Mouse (Mus musculus) cerebellum, postnatal 10 days (tissue): ENCODE data around the gene Svop.
A peak's percentile ranks its signal among the peaks of the same experiment; 100 is the strongest.

ENCODE experiments used
- DNase-seq, 2 experiments: peaks; one replicate each; pipeline ENCODE4 v3.0.0; 2021; ENCODE audit warnings: mixed read lengths in 2 of 2

Gene Svop

DNA sequence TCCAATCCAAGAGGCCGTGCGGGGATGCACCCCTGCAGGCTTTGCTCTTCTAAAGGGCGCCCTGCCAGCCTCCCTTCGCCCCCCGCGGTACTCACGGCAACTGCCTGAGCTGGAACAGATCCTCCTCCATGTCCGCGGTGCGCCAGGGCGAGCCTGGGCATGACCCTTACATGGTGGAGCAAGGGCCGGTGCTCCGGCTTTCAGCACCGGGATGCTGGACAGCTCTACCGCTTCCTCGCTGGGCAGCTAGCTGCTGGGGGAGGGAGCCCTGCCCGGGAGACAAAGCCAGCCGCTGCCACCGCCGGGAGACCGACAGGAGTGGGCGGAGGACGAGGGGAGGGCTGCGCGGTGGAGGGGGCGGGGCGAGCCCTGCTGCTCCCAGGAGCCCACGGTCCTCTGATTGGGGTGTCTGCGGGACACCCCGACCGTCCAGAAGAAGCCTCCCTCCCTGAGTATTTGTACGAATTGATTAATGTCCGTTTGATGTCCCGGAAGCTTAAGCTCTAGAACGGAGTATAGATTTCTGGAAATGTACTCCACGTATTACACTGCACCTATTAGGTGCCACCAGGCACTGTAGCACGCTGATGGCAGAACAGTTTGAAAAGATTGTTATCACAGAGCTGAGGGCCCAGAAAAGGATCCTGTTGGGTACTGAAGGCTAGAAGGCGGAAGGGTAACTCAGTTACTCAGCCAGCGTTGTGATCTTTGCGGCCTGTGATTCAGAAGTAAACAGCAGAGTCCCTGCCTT lies at the start of gene Svop:
Svop (minus strand) TSS at position 514 of the 751 bp plus-strand sequence.
- peak; percentile 90 to 91 for DNase-seq

GRCm38 (mm10) chr5:114139175-114139574 lies 47.8 kb upstream of the Svop start:
- peak; percentile 86 to 88 for DNase-seq

GRCm38 (mm10) chr5:114138277-114139164 lies 47.2 kb upstream of the Svop start:
- peak; percentile 31 to 40 for DNase-seq

GRCm38 (mm10) chr5:114137481-114138276 lies 46.3 kb upstream of the Svop start:
- peak; percentile 31 to 47 for DNase-seq

DNA sequence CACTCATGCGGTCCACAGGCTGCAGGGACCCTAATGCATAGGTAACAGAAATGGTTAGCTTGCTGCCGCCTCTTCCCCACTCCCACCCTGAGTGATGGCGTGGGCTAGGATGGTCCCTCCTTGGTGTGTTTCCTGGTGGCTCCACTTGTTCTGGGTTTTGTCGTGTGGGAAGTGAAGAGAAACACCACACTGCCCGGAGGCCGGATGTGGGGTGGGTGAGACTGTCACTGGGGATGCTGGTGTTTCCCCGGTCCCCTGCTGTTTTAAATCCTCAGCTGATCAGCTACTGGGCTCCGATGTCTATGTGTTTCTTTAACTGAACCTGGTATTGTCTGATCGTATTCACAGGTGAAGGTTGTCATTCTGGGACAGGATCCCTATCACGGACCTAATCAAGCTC lies 44.1 kb upstream of the Svop start:
- no peak for DNase-seq

DNA sequence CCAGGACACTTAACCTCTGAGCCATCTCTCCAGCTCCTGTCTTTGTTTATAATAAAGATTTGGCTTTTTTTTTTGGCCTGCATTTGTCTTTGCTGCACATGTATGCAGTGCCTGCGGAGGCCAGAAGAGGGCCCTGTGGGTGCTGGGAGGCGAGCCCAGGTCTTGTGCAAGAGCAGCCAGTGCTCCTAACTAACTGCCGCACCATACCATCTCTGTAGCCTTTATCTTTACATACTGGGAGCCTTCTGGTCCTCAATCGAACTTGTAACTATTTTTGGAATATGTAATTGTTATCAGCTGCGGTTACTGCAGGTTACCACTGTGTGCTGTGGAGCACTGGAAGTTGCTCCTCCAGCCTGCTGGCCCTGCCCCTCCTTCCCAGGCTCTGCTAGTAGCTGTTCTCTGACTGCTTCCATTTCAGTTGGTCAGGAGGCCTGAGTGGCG lies 42.7 kb upstream of the Svop start:
- DNase-seq, result peak; percentile 76 to 82

- DNase-seq, result no peak
Observed at GRCm38 (mm10) chr5:114132841-114133240, 41.5 kb upstream of the Svop start.

DNA sequence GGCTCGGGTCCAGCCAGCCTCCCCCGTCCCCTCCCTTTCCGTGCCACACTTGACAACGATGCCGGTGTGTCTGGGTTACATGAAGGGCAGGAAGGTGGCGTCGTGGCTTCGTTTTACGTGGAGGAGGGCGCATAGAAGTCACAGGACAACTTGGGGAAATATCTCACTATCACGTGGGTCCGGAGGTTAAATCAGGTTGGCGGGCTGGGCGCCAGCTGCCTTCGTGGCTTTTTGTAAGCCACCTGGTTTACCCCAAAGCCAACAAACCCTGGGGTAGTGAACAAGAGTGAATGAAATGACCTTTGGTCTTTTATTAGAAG lies 40.1 kb upstream of the Svop start:
- peak; percentile 84 to 87 for DNase-seq

DNA sequence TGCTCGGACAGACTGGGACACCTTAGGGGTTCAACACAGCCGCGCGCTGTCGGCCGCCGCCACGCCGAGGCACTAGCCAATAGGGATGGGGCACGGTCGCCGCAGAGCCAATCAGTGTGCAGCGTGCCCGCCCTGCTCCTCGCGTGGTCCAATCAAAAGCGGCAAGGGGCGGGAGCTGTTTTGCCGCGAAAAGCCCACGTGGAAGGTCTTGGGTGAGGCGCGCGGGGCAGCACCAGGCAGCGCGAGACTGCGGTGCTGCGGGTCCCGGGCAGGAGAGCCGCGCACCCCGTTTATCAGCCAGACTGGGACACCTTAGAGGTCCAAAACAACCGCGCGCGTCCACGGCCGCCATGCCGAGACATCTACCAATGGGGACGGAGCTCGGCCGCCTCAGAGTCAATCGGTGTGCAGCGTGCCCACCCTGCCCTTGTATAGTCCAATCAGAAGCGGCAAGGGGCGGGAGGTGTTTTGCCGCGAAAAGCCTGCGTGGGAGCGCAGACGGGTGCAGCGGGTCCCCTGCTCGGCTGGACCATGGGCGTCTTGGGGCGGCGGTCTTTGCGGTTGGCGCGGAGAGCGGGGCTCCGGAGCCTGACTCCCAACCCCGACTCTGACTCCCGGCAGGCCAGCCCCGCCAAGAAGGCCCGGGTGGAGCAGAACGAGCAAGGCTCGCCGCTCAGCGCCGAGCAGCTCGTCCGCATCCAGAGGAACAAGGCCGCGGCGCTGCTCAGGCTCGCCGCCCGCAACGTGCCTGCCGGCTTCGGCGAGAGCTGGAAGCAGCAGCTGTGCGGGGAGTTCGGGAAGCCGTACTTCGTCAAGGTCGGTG lies 39.5 kb upstream of the Svop start:
- DNase-seq, result peak; percentile 98

GRCm38 (mm10) chr5:114130211-114130605 lies 38.8 kb upstream of the Svop start, which contains the start of gene Ung:
TSS of gene Ung (plus strand) at chr5:114130386.
- DNase-seq, result peak; percentile 90

DNA sequence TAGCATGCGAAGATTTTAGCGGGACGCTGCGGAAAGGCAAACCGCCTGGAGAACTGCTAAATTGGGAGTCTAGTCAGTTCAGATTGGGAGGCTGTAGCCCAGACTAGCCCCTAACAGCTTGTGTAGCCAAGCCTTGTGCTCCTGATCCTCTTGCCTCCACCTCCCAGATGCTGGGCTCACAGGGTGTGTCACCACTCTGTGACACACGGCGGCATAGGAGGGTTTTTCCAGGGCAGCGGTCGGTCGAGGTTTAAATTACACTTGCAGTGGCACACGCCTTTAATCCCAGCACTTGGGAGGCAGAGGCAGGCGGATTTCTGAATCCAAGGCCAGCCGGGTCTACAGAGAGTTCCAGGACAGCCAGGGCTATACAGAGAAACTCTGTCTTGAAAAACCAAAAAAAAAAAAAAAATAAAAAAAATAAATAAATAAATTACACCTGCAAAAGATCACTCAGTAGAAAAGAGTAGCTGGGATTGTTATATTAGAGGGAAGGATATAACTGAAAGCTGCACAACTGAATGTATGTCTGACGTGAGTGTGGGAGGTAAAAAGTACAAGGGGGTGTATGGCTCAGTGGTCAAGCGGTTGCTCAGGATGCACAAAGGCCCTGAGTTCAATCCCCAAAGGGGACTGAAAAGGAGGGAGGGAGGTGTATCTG lies 38.3 kb upstream of the Svop start:
- DNase-seq, result no peak

DNA sequence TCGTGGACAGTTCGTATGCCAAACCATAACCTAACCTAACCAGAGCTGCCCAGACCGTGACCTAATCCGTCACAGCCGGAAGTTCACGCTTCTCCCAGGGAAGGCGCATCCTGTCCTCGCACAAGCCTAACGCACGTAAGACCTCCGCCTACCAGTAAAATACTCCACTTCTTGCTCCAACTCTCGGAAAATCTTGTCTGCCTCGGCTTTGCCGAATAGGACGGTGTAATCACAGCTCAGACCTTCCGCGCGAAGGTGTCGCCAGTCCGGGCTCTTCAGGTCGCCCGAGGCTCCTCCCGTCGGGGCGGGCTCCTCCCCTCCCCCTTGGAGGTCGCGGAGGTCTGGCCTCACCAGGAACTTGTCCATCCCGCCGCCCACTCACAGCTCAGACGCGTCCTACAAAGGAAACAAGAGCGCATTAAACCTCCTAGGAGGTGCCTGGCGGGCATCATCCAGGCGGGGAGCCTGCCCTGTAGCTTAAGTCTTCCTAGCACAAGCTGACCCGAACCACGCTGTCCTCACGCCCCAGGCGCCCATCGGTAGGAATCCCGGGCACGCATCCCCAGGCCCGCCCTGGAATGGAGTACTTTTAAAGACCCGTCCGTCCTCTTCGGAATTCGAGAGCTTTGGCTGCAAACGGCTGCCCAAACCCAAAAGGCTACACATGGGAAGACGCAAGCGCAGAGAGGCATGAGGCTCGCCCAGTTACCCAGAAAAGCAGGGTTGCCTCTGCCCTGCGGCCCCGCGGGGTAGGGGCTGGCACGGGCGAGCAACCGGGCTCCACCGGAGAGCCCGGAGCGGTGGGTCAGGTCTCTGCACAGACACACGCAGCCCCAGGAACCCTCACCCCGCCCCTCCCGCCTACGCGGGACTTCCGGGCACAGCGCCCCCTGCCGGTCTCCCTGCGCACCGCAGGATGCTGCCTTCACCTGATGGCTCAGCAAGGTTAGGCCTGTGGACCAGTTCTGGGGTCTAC lies 36.3 kb upstream of the Svop start, which contains the start of gene Alkbh2:
Alkbh2 (minus strand) TSS at position 845 of the 976 bp plus-strand sequence.
- peak; percentile 93 to 95 for DNase-seq

DNA sequence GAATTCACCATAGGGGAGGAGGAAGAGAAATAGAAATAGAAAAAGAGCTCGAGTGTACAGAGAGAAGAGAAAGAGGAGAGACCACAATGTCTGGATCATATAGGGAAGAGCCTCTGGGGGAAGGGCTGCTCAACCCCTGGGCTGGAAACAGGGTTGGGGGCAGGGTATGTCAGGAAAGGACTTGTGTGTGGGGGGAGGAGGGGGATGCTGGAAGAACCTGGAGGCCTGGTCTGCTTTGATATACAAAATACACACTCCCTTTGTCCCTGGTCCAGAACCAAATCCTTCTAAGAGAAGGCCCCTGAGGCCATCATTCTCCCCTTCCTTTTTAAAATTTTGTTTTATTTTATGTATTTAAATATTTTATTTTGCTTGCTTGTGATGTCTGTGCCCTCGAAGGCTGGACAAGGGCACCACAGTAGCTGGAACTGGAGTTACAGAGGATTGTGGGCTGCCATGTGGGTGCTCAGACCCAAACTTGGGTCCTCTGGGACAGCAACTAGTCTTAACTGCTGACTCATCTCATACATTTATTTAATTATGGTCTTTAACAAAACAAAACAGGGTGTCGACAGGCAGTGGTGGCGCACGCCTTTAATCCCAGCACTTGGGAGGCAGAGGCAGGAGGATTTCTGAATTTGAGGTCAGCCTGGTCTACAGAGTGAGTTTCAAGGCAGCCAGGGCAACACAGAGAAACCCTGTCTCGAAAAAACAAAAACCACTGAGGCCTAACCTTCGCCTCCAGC lies 35.3 kb upstream of the Svop start:
- no peak for DNase-seq

- no peak for DNase-seq
Observed at GRCm38 (mm10) chr5:114126008-114126407, 34.6 kb upstream of the Svop start.

DNA sequence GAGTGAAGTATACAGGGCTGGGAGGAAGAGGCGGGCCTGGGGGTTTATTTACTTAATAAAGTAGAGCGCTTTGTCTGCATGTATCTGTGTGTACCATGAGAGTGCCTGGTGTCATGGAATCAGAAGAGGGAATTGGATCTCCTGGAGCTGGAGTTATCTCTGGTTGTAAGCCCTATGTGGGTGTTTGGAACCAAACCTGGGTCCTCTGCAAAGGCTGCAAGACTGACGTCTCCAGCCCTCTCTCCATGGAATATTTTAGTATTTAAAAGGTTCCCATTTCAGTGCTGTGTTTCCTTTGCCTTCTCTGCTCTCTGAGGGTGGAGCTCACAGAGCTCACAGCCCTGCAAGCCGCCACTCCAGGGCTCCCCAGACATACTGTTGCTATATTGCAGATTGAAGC lies 28.4 kb upstream of the Svop start:
- no peak for DNase-seq

DNA sequence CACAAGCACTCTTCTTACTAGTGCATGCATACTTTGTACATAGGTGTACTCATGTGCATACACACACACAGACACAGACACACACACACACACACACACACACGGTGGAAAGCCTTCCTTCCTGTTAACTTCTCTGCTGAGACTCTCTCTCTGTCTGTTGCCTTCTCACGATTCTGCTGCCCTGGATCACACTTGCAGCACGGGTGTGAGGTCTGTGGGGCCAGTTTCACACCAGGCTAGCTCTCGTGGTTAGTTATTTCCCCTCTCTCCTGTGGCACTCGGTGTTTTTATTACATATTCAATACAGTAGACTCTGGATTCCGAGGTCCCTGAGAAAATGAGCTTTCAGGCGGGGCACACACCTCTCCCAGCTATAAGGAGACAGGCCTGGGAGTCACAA lies 25.2 kb upstream of the Svop start:
- no peak for DNase-seq

DNA sequence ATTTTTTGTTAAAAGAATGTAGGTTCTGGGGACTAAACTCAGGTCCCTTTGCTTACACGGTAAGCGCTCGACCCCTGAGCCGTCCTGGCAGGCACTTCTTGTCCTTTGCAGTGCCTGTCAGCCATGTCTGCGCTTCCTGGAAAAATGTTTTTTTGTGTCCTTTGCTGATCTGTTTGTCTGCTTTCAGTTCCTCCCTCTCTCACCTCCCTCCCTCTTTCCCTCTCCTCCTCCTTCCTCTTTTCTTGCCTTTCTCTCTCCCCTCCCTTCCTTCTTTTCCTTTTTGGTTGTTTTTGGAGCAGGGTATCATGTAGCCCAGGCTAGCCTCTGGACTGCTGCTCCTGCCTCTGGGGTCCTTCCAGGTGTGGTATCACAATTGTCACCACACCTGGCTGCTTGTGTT lies 23.7 kb upstream of the Svop start:
- DNase-seq, result no peak

DNA sequence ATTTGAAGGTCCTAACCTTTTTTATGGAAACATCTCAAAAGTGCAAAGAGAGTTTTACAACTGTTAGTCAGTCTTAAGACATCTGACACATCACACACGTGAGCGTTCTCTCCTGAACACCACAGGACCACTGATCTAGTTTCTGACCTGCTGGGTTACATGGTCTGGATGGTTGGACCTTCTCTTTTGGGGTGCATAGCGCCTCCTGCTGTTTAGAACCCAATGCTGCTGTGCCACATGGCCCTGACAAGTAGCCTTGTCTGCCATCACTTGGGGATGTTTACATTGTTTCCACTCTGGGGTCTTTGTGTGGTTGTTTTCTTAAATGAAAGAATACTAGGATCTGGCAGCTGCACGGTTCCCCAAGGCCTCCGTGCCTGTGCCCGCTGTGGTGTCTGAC lies 22.0 kb upstream of the Svop start:
- no peak for DNase-seq

DNA sequence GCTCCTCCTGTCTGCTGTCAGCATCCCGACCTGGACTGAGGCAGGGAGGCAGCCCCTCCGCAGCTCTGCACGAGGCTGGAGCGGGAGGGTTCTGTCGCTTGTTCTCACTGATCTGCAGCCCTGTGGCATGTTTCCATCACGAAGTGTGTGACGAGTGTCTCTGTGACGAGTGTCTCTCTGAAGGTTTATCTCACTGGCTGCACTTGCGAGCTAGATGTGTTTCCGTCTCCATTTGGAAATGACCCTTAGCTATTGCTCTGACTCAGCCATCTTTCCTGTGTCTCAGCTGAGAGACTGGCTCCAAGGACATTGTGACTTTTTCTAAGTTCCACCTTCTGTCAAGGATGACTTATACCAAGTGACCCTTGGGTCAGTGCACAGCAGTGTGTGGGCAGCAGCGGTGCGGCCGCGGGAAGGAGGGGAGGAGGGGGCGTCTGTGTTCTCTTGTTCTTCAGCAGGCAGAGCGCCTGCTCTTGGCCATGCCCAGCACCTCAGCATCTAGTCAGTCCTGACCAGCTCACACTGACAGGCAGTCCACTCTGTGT lies 15.1 kb upstream of the Svop start:
- DNase-seq, result no peak
